Mouse (Mus musculus): ENCODE results near the gene Zdhhc13. TPM values are rescaled to one million over a fixed set of nuclear protein-coding genes. Genes with fewer than 3 reads are reported as not detected.

Zdhhc13 gene
- total RNA-seq, 1 experiment from 2014 or later, result 52.3 TPM

DNA sequence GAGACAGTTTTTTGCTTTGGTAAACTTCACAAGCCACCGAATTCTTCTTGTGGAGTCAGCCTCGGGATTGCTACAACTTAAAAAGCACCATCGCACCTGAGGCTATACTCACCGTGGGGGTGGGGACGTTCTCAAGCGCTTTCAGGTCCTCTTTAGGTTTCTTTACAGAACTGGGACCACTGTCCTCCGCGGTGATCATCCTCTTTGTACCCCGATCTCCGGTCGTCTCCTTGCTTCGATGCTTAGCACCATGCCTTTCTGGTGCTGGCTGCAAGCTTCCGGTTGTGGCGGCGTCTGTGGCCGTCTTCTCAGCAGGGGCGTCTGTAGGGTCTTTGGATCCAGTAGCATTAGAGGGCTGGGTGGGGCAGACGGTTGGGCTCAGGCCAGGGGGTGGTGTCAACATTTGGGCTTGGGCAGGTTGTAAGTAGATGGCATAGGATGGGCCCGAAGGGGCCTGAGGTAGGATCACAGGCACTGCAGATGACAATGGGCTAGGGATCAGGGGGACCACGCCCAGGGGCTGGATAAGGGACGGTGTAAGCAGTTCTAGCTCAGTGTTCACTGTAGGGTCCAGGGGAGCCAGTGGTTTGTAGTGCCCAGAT is 81.9 kb downstream of the Zdhhc13 start:
- ATAC-seq (replicated peaks; ENCODE audit: low read depth, poor library complexity, severe bottlenecking), result no peak

DNA sequence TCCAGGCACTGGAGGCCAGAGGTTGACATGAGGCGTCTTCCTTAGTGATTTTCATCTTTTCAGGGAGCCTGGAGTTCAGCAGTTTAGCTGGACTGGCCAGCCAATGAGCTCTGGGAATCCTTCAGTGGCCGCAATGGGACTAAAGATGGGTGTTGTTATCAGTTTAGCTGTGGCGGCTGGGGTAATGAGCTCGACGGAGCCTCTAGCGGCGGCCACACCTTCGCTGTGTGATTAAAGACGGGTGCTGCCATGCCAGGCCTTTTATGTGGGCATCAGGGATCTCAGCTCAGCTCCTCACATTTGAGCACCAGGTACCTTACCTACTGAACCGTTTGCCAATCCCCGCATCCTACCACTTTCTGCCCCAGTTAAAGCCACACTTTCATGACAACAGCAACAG is 82.5 kb downstream of the Zdhhc13 start:
- ATAC-seq (replicated peaks; ENCODE audit: low read depth, poor library complexity, severe bottlenecking), result 0 out of 2 replicates have a peak, but pooled peaks have one; percentile 26

DNA sequence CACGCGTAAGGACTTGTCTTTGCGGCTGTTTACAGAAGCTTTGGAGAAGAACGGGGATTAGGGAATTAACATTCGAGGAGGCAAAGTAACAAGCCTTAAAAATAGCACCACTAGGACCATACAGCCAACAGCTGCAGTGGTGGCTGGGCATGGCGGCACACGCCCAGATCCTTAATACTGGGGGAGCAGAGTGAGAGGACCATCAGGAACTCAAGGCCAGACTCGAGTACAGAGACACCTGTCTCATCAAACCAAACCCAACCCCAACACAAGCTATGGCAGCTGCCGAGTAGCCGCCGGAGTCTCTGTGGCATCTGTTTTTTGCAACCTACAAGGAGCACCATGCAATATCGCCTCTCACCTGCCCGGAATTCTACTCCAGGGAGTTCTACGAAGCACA is 86.3 kb downstream of the Zdhhc13 start:
- no peak for ATAC-seq (replicated peaks; ENCODE audit: low read depth, poor library complexity, severe bottlenecking)

DNA sequence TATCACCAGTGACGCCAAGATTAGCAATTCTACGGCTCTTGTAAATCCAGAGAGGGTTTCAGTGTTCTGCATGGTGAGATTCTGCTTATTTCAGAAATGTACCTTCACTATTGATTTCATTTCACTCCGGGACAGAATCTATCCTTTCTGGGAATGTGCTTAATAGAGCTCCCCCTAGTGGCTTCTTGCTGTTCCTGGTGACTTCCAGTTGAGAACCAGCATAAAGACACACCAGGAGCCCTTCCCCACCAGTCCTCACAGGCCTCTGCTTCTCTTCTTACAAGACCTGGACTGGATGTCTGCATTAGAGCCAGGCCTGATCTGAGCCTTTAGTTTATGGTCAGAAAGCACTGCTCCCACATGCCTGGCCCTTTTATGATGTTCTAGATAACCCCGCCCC is 87.7 kb downstream of the Zdhhc13 start:
- peak; percentile 30 for ATAC-seq (replicated peaks; ENCODE audit: low read depth, poor library complexity, severe bottlenecking)

Other genes with a start within 250 kb of the Zdhhc13 start
- not detected in 2 replicates for gene Mrgprb2, start 230.9 kb upstream of the Zdhhc13 start, total RNA-seq (2017)
- gene Mrgprb3, start 145.2 kb upstream of the Zdhhc13 start, total RNA-seq (2017), result not detected in 2 replicates
- gene Csrp3, start 59.0 kb downstream of the Zdhhc13 start, total RNA-seq (2017), result 8.3 and 20.8 TPM in 2 replicates
- gene E2f8, start 92.6 kb downstream of the Zdhhc13 start, total RNA-seq (2017), result 35.6 and 46.1 TPM in 2 replicates
- 5.9 and 7.8 TPM in 2 replicates for gene Nav2, start 119.7 kb downstream of the Zdhhc13 start, total RNA-seq (2017)